15 mouse cellular contexts compared by ENCODE assay signal in genomic region chr13:54714996-54715395, GRCm38 (mm10). TPM values are rescaled to one million over a fixed set of nuclear protein-coding genes. Genes with fewer than 3 reads are reported as not detected.
"Had no signal": no experiment of that assay in that cellular context is flagged by ENCODE, and none has a peak within 500 bp of the region (broad histone marks: within the 10 kb centered on the region; RNA-seq: fewer than 3 reads in every experiment).

No protein-coding gene starts in this region.

- DNase-seq: kidney, adult 2 months; kidney, postnatal 14 days; thymus, postnatal 36 days had no signal

- ATAC-seq: liver, embryonic 12.5 days had no signal

- H3K4me1 ChIP-seq: kidney, embryonic 15.5 days; limb, embryonic 15.5 days; liver, embryonic 12.5 days; midbrain, embryonic 12.5 days had no signal

- H3K36me3 ChIP-seq: kidney, embryonic 15.5 days; limb, embryonic 15.5 days; liver, embryonic 12.5 days; midbrain, embryonic 12.5 days had no signal

- H3K4me3 ChIP-seq: kidney, embryonic 15.5 days; left cerebral cortex, adult 2 months; limb, embryonic 15.5 days; liver, embryonic 12.5 days; midbrain, embryonic 12.5 days; myocyte had no signal

- H3K9ac ChIP-seq: kidney, embryonic 15.5 days; limb, embryonic 15.5 days; liver, embryonic 12.5 days; midbrain, embryonic 12.5 days had no signal

- H3K4me2 ChIP-seq: kidney, embryonic 15.5 days; limb, embryonic 15.5 days; liver, embryonic 12.5 days; midbrain, embryonic 12.5 days had no signal

- H3K27ac ChIP-seq: kidney, embryonic 15.5 days; left cerebral cortex, adult 2 months; limb, embryonic 15.5 days; liver, embryonic 12.5 days; midbrain, embryonic 12.5 days had no signal

- H3K9me3 ChIP-seq: kidney, embryonic 15.5 days; limb, embryonic 15.5 days; midbrain, embryonic 12.5 days had no signal

- H3K27me3 ChIP-seq: liver, embryonic 12.5 days had no signal

RNA-seq across cellular contexts. Expression of gene Cdhr2, which starts 13.7 kb away (rescaled TPM):
- total RNA-seq: megakaryocyte-erythroid progenitor cell, adult 5-6 weeks; neutrophil, adult 5-6 weeks had no signal
- polyA plus RNA-seq: limb, embryonic 11.5 days; limb, embryonic 15.5 days; lung, embryonic 16.5 days; myocyte had no signal

RNA-seq across cellular contexts. Expression of gene Gprin1, which starts 34.7 kb away (rescaled TPM):
- total RNA-seq: megakaryocyte-erythroid progenitor cell, adult 5-6 weeks; neutrophil, adult 5-6 weeks had no signal
- polyA plus RNA-seq: liver, embryonic 16.5 days had no signal

RNA-seq across cellular contexts. Expression of gene Sncb, which starts 51.4 kb away (rescaled TPM):
- total RNA-seq: megakaryocyte-erythroid progenitor cell, adult 5-6 weeks; neutrophil, adult 5-6 weeks had no signal
- polyA plus RNA-seq: limb, embryonic 11.5 days; liver, embryonic 12.5 days; liver, embryonic 16.5 days; lung, embryonic 16.5 days; myocyte; thymus, postnatal 0 days had no signal
